Mouse (Mus musculus): ENCODE results near the gene Vav3.
A peak's percentile ranks its signal among the peaks of the same experiment; 100 is the strongest.

Vav3 gene

GRCm38 (mm10) chr3:109353814-109354213 is 13.4 kb downstream of the Vav3 start:
- no peak for DNase-seq

DNA sequence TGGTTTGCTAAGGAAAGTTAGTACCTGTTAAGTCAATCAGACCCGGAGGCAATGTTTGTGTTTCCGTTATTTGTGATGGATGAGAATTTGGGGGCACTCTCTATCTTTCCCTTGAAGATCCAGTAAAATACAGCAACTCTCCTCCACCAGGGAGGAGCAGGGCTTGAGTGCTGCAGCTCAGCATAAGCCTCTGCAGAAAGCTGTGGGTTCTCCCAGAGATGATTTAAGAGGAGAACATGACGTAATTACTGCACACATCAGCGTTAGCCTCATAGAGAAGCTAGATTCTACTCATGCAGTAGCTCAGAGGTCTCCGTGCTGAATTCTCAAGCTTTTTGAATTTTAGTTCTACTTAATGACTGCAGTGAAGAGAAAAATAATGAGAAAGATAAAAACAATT is 14.7 kb downstream of the Vav3 start:
- no peak for DNase-seq

GRCm38 (mm10) chr3:109360746-109361145 is 20.3 kb downstream of the Vav3 start:
- DNase-seq: no peak

DNA sequence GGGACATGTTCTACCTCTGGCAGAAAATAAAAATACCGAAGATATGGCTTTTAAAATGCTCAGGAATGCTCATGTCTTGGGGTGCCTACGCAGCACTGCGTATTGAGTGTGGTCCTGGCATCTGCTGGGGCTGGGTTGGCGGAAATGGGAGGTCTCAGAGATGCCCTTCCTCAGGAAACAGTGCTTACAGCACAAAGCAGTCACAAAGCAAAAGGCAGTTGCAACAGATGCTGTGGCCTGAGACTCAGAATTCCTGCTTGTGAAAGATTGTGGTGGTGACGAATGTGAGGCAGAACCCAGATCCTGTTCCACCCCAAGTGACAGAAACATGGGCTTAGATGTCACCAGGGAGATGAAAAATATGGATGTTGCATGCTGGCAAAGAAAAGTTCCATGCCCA is 21.4 kb downstream of the Vav3 start:
- no peak for DNase-seq

DNA sequence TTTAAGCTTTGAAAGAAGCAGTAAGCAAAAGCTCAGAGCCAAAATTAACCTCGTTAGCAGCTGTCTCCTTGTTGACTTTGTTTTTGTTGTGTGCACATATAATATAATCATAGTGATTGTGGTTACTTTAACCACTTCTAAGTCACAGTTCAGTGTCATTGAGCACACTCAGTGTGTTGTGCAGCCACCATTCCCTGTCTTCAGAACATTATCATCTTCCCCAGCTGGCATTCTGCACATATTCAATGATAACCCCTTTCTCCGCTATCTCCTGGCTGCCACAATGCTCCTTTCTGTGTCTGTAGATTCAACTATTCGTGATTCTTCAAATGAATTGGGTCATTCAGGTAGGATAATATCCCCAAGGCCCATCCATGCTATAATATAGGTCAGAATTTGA is 21.9 kb downstream of the Vav3 start:
- DNase-seq: no peak

- no peak for DNase-seq
These were observed 23.1 kb downstream of the Vav3 start for GRCm38 (mm10) chr3:109363522-109363921.

DNA sequence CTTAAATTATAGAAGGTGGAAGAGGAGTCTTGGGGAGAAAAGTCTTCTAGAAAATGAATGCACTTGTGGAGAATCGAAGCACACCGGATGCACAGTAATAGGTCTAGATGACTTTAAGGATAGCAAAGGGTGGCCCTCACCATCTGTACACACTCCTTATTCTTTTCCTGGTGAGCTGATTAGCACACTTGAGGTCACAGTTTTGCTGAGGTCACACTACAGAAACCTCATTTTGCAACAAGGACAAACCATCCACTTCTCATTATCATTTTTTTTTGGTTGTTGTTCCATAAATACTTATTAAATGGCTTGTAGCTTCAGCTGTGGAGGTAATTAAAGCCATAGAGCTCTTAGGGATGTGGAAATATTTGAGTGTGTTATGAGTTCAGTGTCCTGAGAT is 25.4 kb downstream of the Vav3 start:
- DNase-seq: no peak

GRCm38 (mm10) chr3:109366411-109366851 is 26.0 kb downstream of the Vav3 start:
- no peak for DNase-seq

GRCm38 (mm10) chr3:109368383-109369289 is 28.2 kb downstream of the Vav3 start:
- DNase-seq: no peak

DNA sequence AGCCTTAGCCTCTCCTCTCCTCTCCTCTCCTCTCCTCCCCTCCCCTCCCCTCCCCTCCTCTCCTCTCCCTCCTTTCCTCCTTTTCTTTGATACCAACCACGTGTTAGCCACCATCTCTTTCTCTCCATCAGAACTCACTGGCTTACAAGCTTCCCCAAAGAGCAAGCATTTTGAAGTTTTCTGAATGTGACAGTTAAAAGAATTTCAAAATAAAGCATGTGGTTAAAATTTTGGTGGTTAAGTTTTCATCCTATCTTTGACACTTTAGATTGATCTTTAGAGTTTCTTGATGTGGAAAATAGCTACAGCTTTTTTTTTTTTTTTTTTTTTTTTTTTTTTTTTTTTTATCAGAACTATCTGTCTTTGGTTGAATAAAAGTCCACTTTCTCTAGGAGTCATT is 31.1 kb downstream of the Vav3 start:
- no peak for DNase-seq

- no peak for DNase-seq
These were observed 32.2 kb downstream of the Vav3 start for GRCm38 (mm10) chr3:109372678-109373077.

DNA sequence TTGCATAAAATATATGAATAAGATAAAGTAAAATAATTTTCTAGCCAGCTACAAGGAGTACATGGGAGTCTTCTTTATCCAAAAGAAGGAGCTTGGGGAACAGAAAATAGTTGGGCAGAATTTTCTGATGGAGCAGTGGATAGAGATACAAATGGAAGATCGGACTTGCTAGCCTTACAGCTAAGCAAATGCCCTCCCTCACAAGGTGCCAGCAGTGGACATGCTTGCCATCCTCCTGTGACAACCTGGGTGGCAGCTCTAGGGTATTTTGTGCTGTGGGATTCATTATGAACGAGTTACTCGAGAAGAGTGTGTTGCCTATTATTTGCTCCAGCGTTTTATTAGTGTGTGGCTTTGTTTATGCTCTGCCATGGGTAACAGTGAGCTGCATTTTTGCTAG is 37.8 kb downstream of the Vav3 start:
- DNase-seq: no peak

DNA sequence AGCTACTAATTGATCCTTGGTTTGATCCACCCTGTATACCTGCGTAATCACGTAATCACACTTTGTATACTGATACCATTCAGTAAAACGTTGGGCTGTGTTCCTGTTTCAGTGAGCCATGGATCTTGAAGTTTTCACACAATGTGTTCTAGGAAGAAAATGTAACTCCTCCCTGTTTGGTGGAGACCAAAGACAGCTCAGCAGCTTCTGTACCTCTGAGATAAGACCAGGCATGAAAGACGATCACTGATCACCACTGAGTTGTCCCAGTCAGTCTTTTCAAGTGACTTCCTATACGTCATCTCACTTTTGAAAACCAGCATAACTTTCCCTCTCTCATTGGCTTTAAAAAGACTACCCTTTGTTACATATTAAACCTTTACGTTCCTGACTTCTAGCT is 38.2 kb downstream of the Vav3 start:
- no peak for DNase-seq

DNA sequence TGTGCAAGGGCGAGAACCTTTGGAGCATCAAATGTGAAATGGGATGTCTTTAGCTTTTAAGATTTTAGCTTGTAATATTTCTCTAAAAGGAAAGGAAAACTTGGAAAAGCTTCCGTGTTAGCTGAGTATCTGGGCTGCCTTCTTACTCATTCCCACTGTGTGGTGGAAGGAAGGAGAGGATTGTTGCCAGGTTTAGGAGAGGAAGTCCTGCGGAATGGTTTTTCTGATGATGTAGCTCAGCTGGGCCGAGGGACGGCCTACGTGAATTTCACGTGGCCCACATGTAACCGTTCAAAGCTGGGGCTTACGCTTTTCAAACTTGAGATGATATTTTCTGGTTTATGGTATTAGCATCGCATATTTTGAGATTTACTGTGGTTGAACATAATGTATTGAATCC is 48.3 kb downstream of the Vav3 start:
- DNase-seq: no peak

GRCm38 (mm10) chr3:109401527-109401926 is 61.1 kb downstream of the Vav3 start:
- no peak for DNase-seq

DNA sequence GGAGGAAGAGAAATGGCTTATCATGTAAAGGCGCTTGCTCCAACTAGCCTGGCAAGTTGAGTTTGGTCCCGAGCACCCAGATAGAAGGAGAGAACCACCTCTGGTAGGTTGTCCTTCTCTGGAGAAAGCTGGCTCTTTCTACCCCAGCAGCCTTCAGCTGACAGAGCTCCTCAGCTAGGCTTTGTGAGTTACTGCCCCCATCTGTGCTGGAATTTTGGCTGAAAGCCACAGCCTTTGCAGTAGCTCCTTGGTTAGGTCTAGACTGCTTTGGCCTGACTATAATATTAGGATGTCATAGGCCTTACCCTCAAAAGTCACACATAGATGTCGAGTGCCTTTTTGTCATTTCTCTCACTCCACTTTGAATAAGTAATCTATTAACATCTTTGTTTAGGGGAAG is 70.8 kb downstream of the Vav3 start:
- DNase-seq: no peak

DNA sequence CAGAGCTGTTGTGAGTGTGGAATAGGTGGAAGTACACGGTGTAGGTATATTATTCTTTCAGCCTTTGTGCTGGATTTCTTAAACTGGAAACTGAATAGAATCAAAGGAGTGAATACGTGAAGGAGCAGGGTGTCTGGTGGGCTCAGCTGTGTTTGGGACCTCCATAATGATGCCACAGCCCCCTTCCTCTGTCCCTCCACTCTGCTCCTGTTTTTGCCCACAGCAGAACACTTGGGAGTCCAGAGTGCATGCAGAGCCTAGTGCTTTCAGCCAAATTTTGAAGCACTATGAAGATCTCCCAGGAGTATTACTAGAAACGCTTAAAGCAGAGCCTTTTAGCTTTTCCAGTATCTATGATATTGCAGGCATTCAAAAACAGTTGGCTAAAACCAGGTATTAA is 80.0 kb downstream of the Vav3 start:
- no peak for DNase-seq

DNA sequence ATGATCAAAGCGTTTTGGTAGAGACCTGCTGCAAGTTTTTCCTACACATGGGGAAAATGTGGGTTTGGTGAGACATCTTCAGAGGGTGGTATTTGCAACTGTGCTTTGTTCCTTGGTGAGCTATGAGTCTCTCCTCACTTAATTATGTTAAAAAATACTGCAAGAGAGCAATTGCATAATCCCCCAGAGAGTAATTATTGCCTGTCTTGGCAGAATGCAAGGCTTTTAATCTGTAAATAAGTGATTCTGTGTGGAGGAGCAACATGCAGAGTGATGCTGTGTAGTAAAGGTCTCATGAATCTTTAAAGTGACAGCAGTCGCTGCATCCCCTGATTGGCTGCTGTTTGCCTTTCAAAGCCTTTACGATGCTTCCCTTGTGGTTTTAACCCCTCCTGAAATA is 80.6 kb downstream of the Vav3 start:
- DNase-seq: no peak

DNA sequence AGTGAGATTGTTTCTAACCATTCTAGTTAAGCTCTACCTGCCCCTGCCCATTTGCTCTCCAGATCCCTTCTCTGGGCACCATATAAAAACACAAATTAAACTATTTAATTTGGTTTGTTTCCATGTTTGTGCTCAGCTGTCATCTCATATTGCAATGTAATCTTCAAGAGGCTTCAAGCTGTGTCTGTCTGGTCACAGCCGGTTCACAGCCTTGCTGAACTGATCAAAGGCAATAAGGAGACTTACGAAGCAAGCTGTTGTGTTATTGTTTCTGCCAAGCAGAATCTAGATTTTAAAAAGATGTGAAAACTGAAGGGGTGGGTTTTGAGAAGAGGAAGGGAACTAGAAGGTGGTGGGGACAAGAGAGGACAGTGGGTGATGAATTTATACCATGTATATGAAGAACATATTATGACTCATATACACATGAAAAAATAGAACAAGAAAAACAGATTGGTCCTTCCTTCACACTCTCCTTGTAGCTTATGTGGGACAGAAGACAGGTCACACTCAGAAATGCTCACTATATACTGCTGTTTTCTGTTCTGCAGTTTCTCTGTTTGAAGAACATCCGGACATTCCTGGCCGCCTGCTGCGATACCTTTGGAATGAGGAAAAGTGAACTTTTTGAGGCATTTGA is 83.1 kb downstream of the Vav3 start:
- no peak for DNase-seq

DNA sequence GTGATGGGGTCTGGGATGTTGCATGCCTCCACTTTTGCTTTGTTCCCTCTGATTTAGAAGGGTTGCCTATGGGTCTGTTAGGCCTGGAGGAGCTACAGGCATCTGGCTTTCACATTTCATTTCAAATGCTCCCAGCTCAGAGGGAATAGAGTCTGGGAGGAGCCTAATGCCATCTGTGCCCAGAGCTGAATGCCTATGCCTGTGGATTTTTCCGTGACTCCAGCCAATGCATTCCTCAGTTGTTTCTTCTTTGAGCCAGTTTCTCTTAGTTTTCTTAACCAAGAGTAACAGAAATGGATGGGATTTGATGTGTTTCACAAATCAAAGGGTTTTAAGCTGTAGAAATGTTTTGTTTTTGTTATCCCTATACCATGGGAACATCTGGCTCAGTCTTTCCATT is 90.8 kb downstream of the Vav3 start:
- DNase-seq: no peak

DNA sequence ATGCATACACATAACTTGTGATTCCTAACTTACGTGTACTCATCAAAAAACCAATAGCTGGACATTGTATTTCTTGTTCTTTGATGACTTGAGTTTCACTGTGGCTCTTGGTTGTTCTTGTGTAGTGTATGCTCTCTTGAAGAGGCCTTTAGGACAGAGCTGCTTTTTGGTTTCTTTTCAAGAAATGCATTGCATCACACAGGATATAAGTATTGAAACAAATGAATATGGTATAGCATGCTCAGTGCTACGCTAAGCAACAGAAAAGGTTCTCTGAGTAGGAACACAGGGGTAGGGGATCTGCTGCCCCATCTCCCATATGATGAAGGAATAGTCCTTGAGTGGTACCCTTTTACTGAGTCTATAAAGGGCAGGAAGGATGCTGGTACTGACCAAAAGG is 98.1 kb downstream of the Vav3 start:
- DNase-seq: no peak

DNA sequence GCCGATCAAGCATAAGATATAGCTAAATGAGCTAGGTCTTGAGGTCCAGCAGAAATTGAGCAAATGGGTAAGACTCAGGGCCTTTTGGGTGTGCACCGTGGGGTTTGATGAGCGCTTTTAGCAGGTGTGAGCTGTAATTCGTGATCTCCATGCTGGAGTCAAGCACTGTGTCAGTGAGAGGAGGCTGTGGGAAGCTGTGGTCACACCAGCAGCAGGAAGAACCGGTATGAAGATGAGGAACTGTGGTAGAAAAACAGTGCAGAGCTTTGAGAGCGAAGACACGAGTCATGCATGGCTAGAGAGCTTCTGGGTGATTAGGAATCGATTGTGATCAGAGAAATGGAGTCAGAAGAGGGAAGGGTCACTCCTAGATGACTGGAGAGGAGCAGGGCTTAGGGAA is 98.8 kb downstream of the Vav3 start:
- DNase-seq: peak in 1 of 2 experiments; percentile 3

GRCm38 (mm10) chr3:109440001-109440400 is 99.5 kb downstream of the Vav3 start:
- DNase-seq: no peak

DNA sequence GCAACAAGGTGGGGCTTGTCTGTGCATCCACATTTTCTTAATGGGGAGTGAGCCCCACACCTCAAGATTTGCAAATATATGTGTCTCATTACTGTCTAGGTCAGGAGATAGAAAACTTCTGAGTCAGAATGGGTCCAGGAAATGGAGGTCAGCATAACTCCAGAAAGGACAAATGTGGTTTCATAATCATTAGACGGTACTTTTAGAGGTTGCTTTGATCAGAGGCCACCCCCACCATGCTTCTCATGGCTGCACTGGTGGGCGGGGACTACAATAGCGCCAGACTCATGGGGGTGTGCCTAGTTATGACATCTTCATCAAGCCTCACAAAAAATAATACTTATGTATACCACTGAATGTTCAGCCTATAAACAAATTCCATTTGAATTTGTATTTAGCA is 103.6 kb downstream of the Vav3 start:
- no peak for DNase-seq

DNA sequence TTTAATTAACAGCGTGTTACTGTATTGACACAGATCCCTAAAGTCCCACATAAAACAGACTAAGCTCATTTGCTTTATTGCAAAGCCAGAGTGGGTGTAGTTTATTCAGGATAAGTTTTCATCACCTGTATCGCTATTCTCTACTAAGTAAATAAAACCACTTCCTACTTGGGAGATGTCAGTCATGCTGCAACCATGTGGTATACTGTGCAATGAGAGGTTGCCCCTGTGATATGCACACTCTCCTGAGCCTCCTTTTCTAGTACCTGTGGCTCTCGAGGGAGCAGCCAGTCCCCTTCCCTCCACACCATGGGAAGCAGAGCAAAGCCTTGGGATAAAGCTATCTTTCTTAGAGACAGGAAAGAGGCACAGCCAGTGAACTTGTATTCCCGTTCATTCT is 106.5 kb downstream of the Vav3 start:
- DNase-seq: no peak

Data from B cell, adult 2 months (primary cell).